In genomic region chr14:54652787-54653186, GRCm38 (mm10) we compare ENCODE assay signal across 7 mouse cellular contexts. TPM values are rescaled to one million over a fixed set of nuclear protein-coding genes. Genes with fewer than 3 reads are reported as not detected.
A peak's percentile ranks its signal among the peaks of the same experiment; 100 is the strongest.
DNase-seq lines count a peak whose midpoint lies in the region; ATAC-seq and TF ChIP-seq lines count a peak whose summit lies in the region.

No protein-coding gene starts in this region.

- H3K9me3 ChIP-seq in forebrain, embryonic 12.5 days, result no peaks in the 10 kb centered on the region
- H3K9me3 ChIP-seq in limb, embryonic 15.5 days, result no peaks in the 10 kb centered on the region

- no peaks in the 10 kb centered on the region for H3K27me3 ChIP-seq in thymus, adult 2 months (ENCODE audit: control insufficient read depth, insufficient read depth, low read length)
- H3K27me3 ChIP-seq in forebrain, embryonic 12.5 days, result no peaks in the 10 kb centered on the region
- H3K27me3 ChIP-seq in limb, embryonic 15.5 days, result no peaks in the 10 kb centered on the region

- H3K4me1 ChIP-seq in thymus, adult 2 months (replicated peaks; ENCODE audit: control insufficient read depth, insufficient read depth, low read length), result peaks cover 7% of the 10 kb centered on the region
- peaks cover 51% of the 10 kb centered on the region for H3K4me1 ChIP-seq in forebrain, embryonic 12.5 days
- H3K4me1 ChIP-seq in limb, embryonic 15.5 days, result peaks cover 36% of the 10 kb centered on the region

- H3K27ac ChIP-seq in thymus, adult 2 months (ENCODE audit: control insufficient read depth, insufficient read depth, low read length), result peak overlapping the region; percentile 78; the same call in 1 of the 2 replicates
- H3K27ac ChIP-seq in forebrain, embryonic 12.5 days, result peak overlapping the region; percentile 90
- H3K27ac ChIP-seq in limb, embryonic 15.5 days, result peak overlapping the region; percentile 78; the same call in 1 of the 2 replicates

- peak; percentile 36; the same call in 1 of the 2 replicates for ATAC-seq in forebrain, embryonic 12.5 days (ENCODE audit: low FRiP score)
- no peak for ATAC-seq in limb, embryonic 15.5 days (ENCODE audit: insufficient number of reproducible peaks, low FRiP score, low TSS enrichment, low read depth)

- peak overlapping the region; percentile 31 for H3K4me3 ChIP-seq in thymus, adult 2 months (ENCODE audit: control insufficient read depth, insufficient read depth, low read length)
- H3K4me3 ChIP-seq in forebrain, embryonic 12.5 days (replicated peaks), result peak overlapping the region; percentile 62
- H3K4me3 ChIP-seq in limb, embryonic 15.5 days, result peak overlapping the region; percentile 62

- no peak for TF ChIP-seq CTCF in thymus, adult 2 months (IDR thresholded peaks at IDR 0.05; ENCODE audit: borderline replicate concordance, control insufficient read depth, extremely low read depth, insufficient read depth, low read length, poor library complexity)

- peak overlapping the region; percentile 92 for H3K4me2 ChIP-seq in forebrain, embryonic 12.5 days
- peak overlapping the region; percentile 69 for H3K4me2 ChIP-seq in limb, embryonic 15.5 days

- TF ChIP-seq POLR2A in thymus, adult 2 months (IDR thresholded peaks at IDR 0.05; ENCODE audit: control insufficient read depth, extremely low read depth, insufficient read depth, low read length, poor library complexity), result no peak

- peak overlapping the region; percentile 92 for H3K9ac ChIP-seq in forebrain, embryonic 12.5 days
- H3K9ac ChIP-seq in limb, embryonic 15.5 days, result peak overlapping the region; percentile 54

- 4% methylated on average over 6 of the region's 7 CpGs for WGBS in thymus, adult 2 months
- WGBS in forebrain, embryonic 12.5 days, result 0% methylated on average over 7 of the region's 7 CpGs
- 2% methylated on average over 6 of the region's 7 CpGs for WGBS in limb, embryonic 15.5 days

- DNase-seq in thymus, adult 2 months, result no peak
- DNase-seq in thymus, postnatal 10 days (ENCODE audit: low spot score in 2 of 2), result no peak
- DNase-seq in urinary bladder, postnatal 4 days (ENCODE audit: low spot score in 2 of 2), result no peak
- no peak for DNase-seq in layer of hippocampus, postnatal 14 days (ENCODE audit: low spot score in 2 of 2)
- no peak for DNase-seq in adipocyte (ENCODE audit: low spot score)

- H3K36me3 ChIP-seq in thymus, adult 2 months (ENCODE audit: control insufficient read depth, insufficient read depth, low read length), result peaks cover 45% of the 10 kb centered on the region
- H3K36me3 ChIP-seq in forebrain, embryonic 12.5 days (replicated peaks), result peaks cover 62% of the 10 kb centered on the region
- H3K36me3 ChIP-seq in limb, embryonic 15.5 days, result peaks cover 61% of the 10 kb centered on the region

RNA-seq across cellular contexts. Expression of gene Cdh24, which starts 11.6 kb away (rescaled TPM):
- 138 and 142 TPM in 2 replicates for polyA plus RNA-seq in thymus, adult 2 months (2012; rRNA removed)
- 9.8 and 10.7 TPM in 2 replicates for polyA plus RNA-seq in forebrain, embryonic 12.5 days (2016; fragmentation: Nextera tagmentation; extraction: Ambion mirVana)
- polyA plus RNA-seq in limb, embryonic 15.5 days (2015; fragmentation: Nextera tagmentation; extraction: Ambion mirVana), result 3.7 and 4.2 TPM in 2 replicates
- 10 to 100 TPM; 20.5 to 21.0 TPM for total RNA-seq in layer of hippocampus, postnatal 14 days (2021)

RNA-seq across cellular contexts. Expression of gene Gm17606, which starts 12.0 kb away (rescaled TPM):
- polyA plus RNA-seq in thymus, adult 2 months (2012; rRNA removed), result not detected in 2 replicates
- not detected in 2 replicates for polyA plus RNA-seq in forebrain, embryonic 12.5 days (2016; fragmentation: Nextera tagmentation; extraction: Ambion mirVana)
- polyA plus RNA-seq in limb, embryonic 15.5 days (2015; fragmentation: Nextera tagmentation; extraction: Ambion mirVana), result 0.99 TPM in 1 of 2 replicates, not detected in the other
- not detected for total RNA-seq in layer of hippocampus, postnatal 14 days (2021)

RNA-seq across cellular contexts. Expression of gene Psmb11, which starts 31.6 kb away (rescaled TPM):
- 67.6 and 92.4 TPM in 2 replicates for polyA plus RNA-seq in thymus, adult 2 months (2012; rRNA removed)
- 0.04 TPM in 1 of 2 replicates, not detected in the other for polyA plus RNA-seq in forebrain, embryonic 12.5 days (2016; fragmentation: Nextera tagmentation; extraction: Ambion mirVana)
- polyA plus RNA-seq in limb, embryonic 15.5 days (2015; fragmentation: Nextera tagmentation; extraction: Ambion mirVana), result not detected in 2 replicates
- total RNA-seq in layer of hippocampus, postnatal 14 days (2021), result under 1 TPM; 0.35 to 0.38 TPM

RNA-seq across cellular contexts. Expression of gene 1700123O20Rik, which starts 33.2 kb away (rescaled TPM):
- 80.2 and 92.8 TPM in 2 replicates for polyA plus RNA-seq in thymus, adult 2 months (2012; rRNA removed)
- 87.5 and 89.7 TPM in 2 replicates for polyA plus RNA-seq in forebrain, embryonic 12.5 days (2016; fragmentation: Nextera tagmentation; extraction: Ambion mirVana)
- 79.6 and 81.2 TPM in 2 replicates for polyA plus RNA-seq in limb, embryonic 15.5 days (2015; fragmentation: Nextera tagmentation; extraction: Ambion mirVana)
- 10 to 100 TPM; 25.8 to 27.8 TPM for total RNA-seq in layer of hippocampus, postnatal 14 days (2021)

RNA-seq across cellular contexts. Expression of gene Acin1, which starts 33.9 kb away (rescaled TPM):
- 238 and 263 TPM in 2 replicates for polyA plus RNA-seq in thymus, adult 2 months (2012; rRNA removed)
- polyA plus RNA-seq in forebrain, embryonic 12.5 days (2016; fragmentation: Nextera tagmentation; extraction: Ambion mirVana), result 188 and 190 TPM in 2 replicates
- polyA plus RNA-seq in limb, embryonic 15.5 days (2015; fragmentation: Nextera tagmentation; extraction: Ambion mirVana), result 109 TPM in 2 replicates
- 100 to 1,000 TPM; 210 to 221 TPM for total RNA-seq in layer of hippocampus, postnatal 14 days (2021)

Comparison
In these comparisons a context has a peak if more than half of its experiments do, and no peak if none do; other contexts are left out.
1. RNA of gene Cdh24, which starts 11.6 kb away (polyA plus RNA-seq): 138 to 142 TPM in thymus, adult 2 months; 9.8 to 10.7 TPM in forebrain, embryonic 12.5 days and 3.7 to 4.2 TPM in limb, embryonic 15.5 days; every median in the first group is over 10 times any median in the second.
2. RNA of gene Psmb11, which starts 31.6 kb away (polyA plus RNA-seq): 67.6 to 92.4 TPM in thymus, adult 2 months; not detected in limb, embryonic 15.5 days and 0.04 TPM in forebrain, embryonic 12.5 days; every median in the first group is over 10 times any median in the second.
3. Peak in every context shown above with its lines, with median percentiles within 50 percentile points of each other: H3K27ac ChIP-seq and H3K4me3 ChIP-seq.